Mouse (Mus musculus): Measurements from ENCODE around the gene Ccdc107.
A peak's percentile ranks its signal among the peaks of the same experiment; 100 is the strongest.
"Not testable (repeated sequence)": the region's sequence is repeated elsewhere in the genome, so short reads cannot be mapped to it uniquely, and the experiment has no call there.

Ccdc107 gene

GRCm38 (mm10) chr4:43492821-43493185 is at the start of gene Ccdc107:
TSS of gene Ccdc107 (plus strand) at chr4:43492900.
- peak; percentile 97 for DNase-seq

GRCm38 (mm10) chr4:43443511-43443910 is 49.2 kb upstream of the Ccdc107 start:
- DNase-seq, result no peak

GRCm38 (mm10) chr4:43447251-43447650 is 45.4 kb upstream of the Ccdc107 start:
- DNase-seq, result no peak

- no peak for DNase-seq
These were observed 44.1 kb upstream of the Ccdc107 start for GRCm38 (mm10) chr4:43448554-43448953.

- no peak for DNase-seq
These were observed 40.4 kb upstream of the Ccdc107 start for GRCm38 (mm10) chr4:43452315-43452714.

- DNase-seq, result no peak
These were observed 39.3 kb upstream of the Ccdc107 start for GRCm38 (mm10) chr4:43453413-43453812.

GRCm38 (mm10) chr4:43454041-43454836 is 38.5 kb upstream of the Ccdc107 start, which contains the start of gene Cd72:
TSS of gene Cd72 (minus strand) at chr4:43454628.
- no peak for DNase-seq

- no peak for DNase-seq
These were observed 36.2 kb upstream of the Ccdc107 start for GRCm38 (mm10) chr4:43456470-43456869.

- no peak for DNase-seq
These were observed 35.6 kb upstream of the Ccdc107 start for GRCm38 (mm10) chr4:43457124-43457523.

GRCm38 (mm10) chr4:43463102-43463501 is 29.6 kb upstream of the Ccdc107 start:
- DNase-seq, result no peak

- DNase-seq, result no peak
These were observed 26.8 kb upstream of the Ccdc107 start for GRCm38 (mm10) chr4:43465935-43466334.

- DNase-seq, result no peak
These were observed 25.8 kb upstream of the Ccdc107 start for GRCm38 (mm10) chr4:43466872-43467271.

- no peak for DNase-seq
These were observed 22.4 kb upstream of the Ccdc107 start for GRCm38 (mm10) chr4:43470301-43470700.

- DNase-seq, result no peak
These were observed 19.1 kb upstream of the Ccdc107 start for GRCm38 (mm10) chr4:43473636-43474035.

- no peak for DNase-seq
These were observed 16.1 kb upstream of the Ccdc107 start for GRCm38 (mm10) chr4:43476604-43477003.

GRCm38 (mm10) chr4:43477857-43478533 is 14.7 kb upstream of the Ccdc107 start:
- DNase-seq, result peak; percentile 92

GRCm38 (mm10) chr4:43478534-43478858 is 14.2 kb upstream of the Ccdc107 start:
- DNase-seq, result no peak

- DNase-seq, result no peak
These were observed 13.5 kb upstream of the Ccdc107 start for GRCm38 (mm10) chr4:43478906-43479832.

- DNase-seq, result no peak
These were observed 11.7 kb upstream of the Ccdc107 start for GRCm38 (mm10) chr4:43480985-43481384.

GRCm38 (mm10) chr4:43481894-43482456 is 10.7 kb upstream of the Ccdc107 start:
- DNase-seq, result no peak

- DNase-seq, result no peak
These were observed 10.1 kb upstream of the Ccdc107 start for GRCm38 (mm10) chr4:43482591-43482990.

GRCm38 (mm10) chr4:43483535-43484091 is 9.1 kb upstream of the Ccdc107 start, which contains the start of gene Sit1:
TSS of gene Sit1 (minus strand) at chr4:43483734.
- no peak for DNase-seq

GRCm38 (mm10) chr4:43485666-43486065 is 7.0 kb upstream of the Ccdc107 start:
- DNase-seq, result not testable (repeated sequence)

Measured in cerebellum, adult 9-10 months (tissue).